Mouse (Mus musculus): Measurements from ENCODE around the gene Afap1l2.

- TF ChIP-seq GATA1 (IDR thresholded peaks at IDR 0.05; ENCODE audit: low read length) (no peak), TAL1 (IDR thresholded peaks at IDR 0.05; ENCODE audit: low read length) (no peak)
Observed at GRCm38 (mm10) chr19:56981760-56982159, 26.3 kb downstream of the Afap1l2 start.
